Mouse (Mus musculus) midbrain, embryonic 16.5 days (tissue): ENCODE measurements around the gene Npepps. TPM values are rescaled to one million over a fixed set of nuclear protein-coding genes. Genes with fewer than 3 reads are reported as not detected.
"Not testable (repeated sequence)": the region's sequence is repeated elsewhere in the genome, so short reads cannot be mapped to it uniquely, and the experiment has no call there.

Source experiments
- ATAC-seq: fragments of 200-750 bp; cut with Nextera tagmentation; 2 replicates; pipeline ENCODE4 v1.8.0; 2017; ENCODE audit warnings: moderate TSS enrichment
- H3K27ac ChIP-seq: fragments of 300-500 bp; sonication (generic); 2 replicates; pipeline ENCODE4 v1.5.1; 2014; ENCODE audit warnings: mild to moderate bottlenecking, low read length, mixed read lengths
- H3K27me3 ChIP-seq: fragments of 300-500 bp; sonication (generic); 2 replicates; pipeline ENCODE4 v1.6.1; 2014; ENCODE audit warnings: low read depth, low read length, mixed read lengths; ENCODE audit not compliant: control insufficient read depth, insufficient read depth
- H3K36me3 ChIP-seq: fragments of 300-500 bp; sonication (generic); 2 replicates; pipeline ENCODE4 v1.6.1; 2014; ENCODE audit warnings: mild to moderate bottlenecking, low read length, moderate library complexity, mixed read lengths; ENCODE audit not compliant: control insufficient read depth, insufficient read depth
- H3K4me1 ChIP-seq: fragments of 300-500 bp; sonication (generic); 2 replicates; pipeline ENCODE4 v1.6.1; 2014; ENCODE audit warnings: mild to moderate bottlenecking, low read length, mixed read lengths; ENCODE audit not compliant: control insufficient read depth, insufficient read depth
- H3K4me2 ChIP-seq: fragments of 300-500 bp; sonication (generic); 2 replicates; pipeline ENCODE4 v1.6.1; 2014; ENCODE audit warnings: mild to moderate bottlenecking, low read length, mixed read lengths
- H3K4me3 ChIP-seq: fragments of 300-500 bp; sonication (generic); 2 replicates; pipeline ENCODE4 v1.5.1; 2014; ENCODE audit warnings: low read depth, mild to moderate bottlenecking, low read length, moderate library complexity, mixed read lengths
- H3K9ac ChIP-seq: fragments of 300-500 bp; sonication (generic); 2 replicates; pipeline ENCODE4 v1.6.1; 2014; ENCODE audit warnings: low read depth, low read length, mixed read lengths
- H3K9me3 ChIP-seq: fragments of 300-500 bp; sonication (generic); replicated peaks from 2 replicates; pipeline ENCODE4 v1.6.1; 2014; ENCODE audit warnings: mild to moderate bottlenecking, low read length, mixed read lengths; ENCODE audit not compliant: control insufficient read depth, poor library complexity, severe bottlenecking
- WGBS: fragments of 180-500 bp; shearing (Covaris S2); extraction: QIAGEN DNeasy Blood & Tissue Kit; methylation state at CpG from one replicate; pipeline ENCODE4 v1.1.7; 2014; 5-methylcytosine and 5-hydroxymethylcytosine counted together
- polyA plus RNA-seq: library from polyadenylated mRNA; unstranded; fragments of >200 nt; fragmentation: Nextera tagmentation; extraction: Ambion mirVana; gene quantifications from 2 replicates; pipeline ENCODE4 v1.2.1, GENCODE M21; 2015

The Npepps gene
- polyA plus RNA-seq, 1 experiment from 2014 or later: 151 TPM

DNA sequence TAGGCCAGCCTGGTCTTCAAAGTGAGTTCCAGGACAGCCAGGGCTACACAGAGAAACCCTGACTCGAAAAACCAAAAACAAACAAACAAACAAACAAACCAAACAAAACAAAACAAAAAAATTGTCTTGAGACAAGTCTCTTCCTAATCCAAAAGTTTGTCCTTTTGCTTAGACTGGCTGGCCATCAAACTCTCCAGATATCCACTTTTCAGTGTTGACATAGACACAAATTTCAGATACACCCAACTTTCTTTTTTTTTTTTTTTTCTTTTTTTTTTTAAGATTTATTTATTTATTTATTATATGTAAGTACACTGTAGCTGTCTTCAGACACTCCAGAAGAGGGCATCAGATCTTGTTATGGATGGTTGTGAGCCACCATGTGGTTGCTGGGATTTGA lies 32.4 kb upstream of the Npepps start:
- H3K4me2 ChIP-seq, H3K36me3 ChIP-seq, H3K27me3 ChIP-seq, H3K9ac ChIP-seq, ATAC-seq, H3K9me3 ChIP-seq, H3K27ac ChIP-seq, H3K4me3 ChIP-seq: not testable (repeated sequence)
- H3K4me1 ChIP-seq: peaks cover 19% of the 10 kb centered on the region
- 88% methylated on average over 1 of the region's 1 CpGs for WGBS

GRCm38 (mm10) chr11:97310895-97311631 lies 30.6 kb upstream of the Npepps start:
- Histone ChIP-seq H3K27me3 (no peaks in the 10 kb centered on the region; the same call in 1 of the 2 replicates), H3K9ac (no peak overlapping the region), H3K4me2 (peak overlapping the region; percentile 59), H3K9me3 (no peaks in the 10 kb centered on the region), H3K36me3 (no peaks in the 10 kb centered on the region), H3K27ac (no peak overlapping the region), H3K4me3 (no peak overlapping the region), H3K4me1 (peaks cover 16% of the 10 kb centered on the region)
- ATAC-seq: no peak
- 2% methylated on average over 18 of the region's 18 CpGs for WGBS

GRCm38 (mm10) chr11:97309911-97310571 lies 29.6 kb upstream of the Npepps start:
- Histone ChIP-seq H3K36me3 (no peaks in the 10 kb centered on the region), H3K27me3 (no peaks in the 10 kb centered on the region; the same call in 1 of the 2 replicates), H3K4me3 (peak overlapping the region; percentile 26), H3K27ac (no peak overlapping the region), H3K9me3 (no peaks in the 10 kb centered on the region), H3K4me2 (peak overlapping the region; percentile 59), H3K4me1 (peaks cover 16% of the 10 kb centered on the region), H3K9ac (peak overlapping the region; percentile 36; the same call in 1 of the 2 replicates)
- peak; percentile 78 for ATAC-seq
- under 1% methylated on average over 25 of the region's 25 CpGs for WGBS

GRCm38 (mm10) chr11:97309451-97309836 lies 29.0 kb upstream of the Npepps start:
- 1% methylated on average over 9 of the region's 9 CpGs for WGBS
- Histone ChIP-seq H3K27me3 (no peaks in the 10 kb centered on the region; the same call in 1 of the 2 replicates), H3K4me1 (peaks cover 16% of the 10 kb centered on the region), H3K27ac (no peak overlapping the region), H3K4me2 (peak overlapping the region; percentile 59), H3K36me3 (no peaks in the 10 kb centered on the region), H3K4me3 (peak overlapping the region; percentile 26), H3K9ac (peak overlapping the region; percentile 36; the same call in 1 of the 2 replicates), H3K9me3 (no peaks in the 10 kb centered on the region)
- ATAC-seq: no peak

DNA sequence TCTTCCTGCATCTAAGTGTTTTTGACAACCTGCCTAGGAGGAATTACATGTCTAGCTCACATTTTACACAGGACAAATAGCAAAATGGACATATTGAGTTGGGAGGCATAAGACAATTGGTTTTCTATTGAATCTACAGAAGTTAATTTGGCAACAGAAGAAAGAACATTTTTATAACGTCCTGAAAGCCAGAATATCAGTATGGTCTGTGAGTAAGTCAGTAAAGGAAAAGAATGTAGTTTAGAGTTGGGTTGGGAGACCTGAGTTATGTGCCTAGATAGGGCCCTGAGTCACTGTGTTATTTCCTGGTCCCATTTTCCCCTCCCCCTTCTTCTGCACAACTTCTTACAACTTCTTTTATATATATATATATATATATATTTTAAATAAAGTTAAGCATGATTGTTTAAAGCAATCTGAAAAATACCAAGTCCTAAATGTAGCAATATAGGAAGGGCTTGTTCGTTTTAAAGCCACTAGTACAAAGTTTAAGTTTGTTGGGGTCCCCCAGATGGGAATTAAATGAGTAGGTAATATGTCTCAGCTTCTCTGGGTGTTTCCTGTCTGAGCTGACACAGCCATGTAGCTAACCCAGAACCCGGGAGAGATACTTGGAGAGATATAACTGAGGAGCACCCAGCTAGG lies 28.5 kb upstream of the Npepps start:
- Histone ChIP-seq H3K27me3 (no peaks in the 10 kb centered on the region; the same call in 1 of the 2 replicates), H3K4me2 (peak overlapping the region; percentile 59; the same call in 1 of the 2 replicates), H3K9ac (no peak overlapping the region), H3K4me1 (peaks cover 16% of the 10 kb centered on the region), H3K27ac (no peak overlapping the region), H3K9me3 (no peaks in the 10 kb centered on the region), H3K36me3 (no peaks in the 10 kb centered on the region), H3K4me3 (no peak overlapping the region)
- no peak for ATAC-seq
- 56% methylated on average over 3 of the region's 3 CpGs for WGBS

- Histone ChIP-seq H3K9ac (no peak overlapping the region), H3K27me3 (no peaks in the 10 kb centered on the region; the same call in 1 of the 2 replicates), H3K4me2 (no peak overlapping the region), H3K9me3 (no peaks in the 10 kb centered on the region), H3K36me3 (no peaks in the 10 kb centered on the region), H3K4me3 (no peak overlapping the region), H3K4me1 (peaks cover 16% of the 10 kb centered on the region), H3K27ac (no peak overlapping the region)
- no peak for ATAC-seq
- 92% methylated on average over 11 of the region's 11 CpGs for WGBS
These were observed 27.0 kb upstream of the Npepps start for GRCm38 (mm10) chr11:97307294-97308069.

DNA sequence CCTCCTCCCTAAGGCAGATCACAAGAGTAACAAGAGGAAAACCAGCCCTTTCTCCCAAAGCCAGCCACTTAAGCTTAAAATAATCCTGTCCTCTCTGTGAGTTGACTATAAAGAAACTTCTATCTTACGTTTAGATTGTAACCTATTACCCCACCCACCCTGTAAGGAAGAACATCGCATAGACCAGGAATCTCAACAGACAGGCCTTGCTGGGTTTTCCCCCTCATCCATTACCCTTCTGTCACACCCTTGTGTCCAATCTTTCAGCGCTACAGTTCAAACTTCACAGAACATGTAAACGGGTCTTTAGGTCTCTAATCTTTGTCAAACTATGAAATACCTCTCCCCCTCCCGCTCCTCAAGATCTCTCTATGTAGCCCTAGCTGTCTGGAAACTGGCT lies 24.2 kb upstream of the Npepps start:
- Histone ChIP-seq H3K4me3 (no peak overlapping the region), H3K9ac (no peak overlapping the region), H3K4me1 (peaks cover 5% of the 10 kb centered on the region), H3K27me3 (no peaks in the 10 kb centered on the region; the same call in 1 of the 2 replicates), H3K36me3 (no peaks in the 10 kb centered on the region), H3K4me2 (no peak overlapping the region), H3K27ac (no peak overlapping the region), H3K9me3 (no peaks in the 10 kb centered on the region)
- 88% methylated on average over 5 of the region's 5 CpGs for WGBS
- no peak for ATAC-seq

DNA sequence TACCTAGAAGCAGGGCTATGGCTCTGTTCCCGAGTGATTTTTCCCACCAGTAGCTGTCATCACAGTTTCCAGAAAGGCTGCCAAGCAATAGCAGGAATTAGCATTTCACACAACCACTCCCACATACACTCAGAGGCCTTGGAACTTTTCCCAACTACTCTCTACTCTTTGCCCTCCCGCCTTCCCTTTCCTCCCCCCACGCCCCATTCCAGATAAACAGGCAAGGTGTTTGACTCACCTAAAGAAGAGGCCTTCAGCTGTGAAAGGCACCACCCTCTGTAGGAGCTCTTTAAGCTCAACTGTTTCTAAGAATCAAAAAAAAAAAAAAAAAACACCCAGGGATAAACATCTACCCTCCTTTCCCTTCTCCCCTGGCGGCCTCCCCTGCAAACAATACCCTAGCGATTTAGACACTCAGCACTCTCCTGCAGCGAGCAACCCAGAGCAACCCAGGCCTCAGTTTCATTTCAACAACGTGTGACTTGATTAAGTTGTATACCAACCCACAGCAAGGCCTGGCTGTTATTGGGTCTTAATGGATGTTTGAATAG lies 21.9 kb upstream of the Npepps start:
- no peaks in the 10 kb centered on the region for H3K36me3 ChIP-seq
- H3K4me1 ChIP-seq: no peaks in the 10 kb centered on the region
- H3K4me3 ChIP-seq: no peak overlapping the region
- no peaks in the 10 kb centered on the region for H3K9me3 ChIP-seq
- H3K4me2 ChIP-seq: no peak overlapping the region
- 25% methylated on average over 7 of the region's 7 CpGs for WGBS
- no peak for ATAC-seq
- H3K27ac ChIP-seq: no peak overlapping the region
- H3K9ac ChIP-seq: no peak overlapping the region
- H3K27me3 ChIP-seq: no peaks in the 10 kb centered on the region
